Mouse (Mus musculus): ENCODE data around the gene Psmb4. TPM values are rescaled to one million over a fixed set of nuclear protein-coding genes. Genes with fewer than 3 reads are reported as not detected.

The Psmb4 gene
- 60.7 TPM for polyA plus RNA-seq (2014; fragmentation: Illumina TruSeq; extraction: RNeasy Lipid Tissue Mini Kit (QIAGEN cat#74804); ENCODE audit: low read depth, low replicate concordance)

GRCm38 (mm10) chr3:94886316-94887224, at the start of gene Psmb4:
Gene Psmb4 (minus strand): TSS chr3:94886961.

DNA sequence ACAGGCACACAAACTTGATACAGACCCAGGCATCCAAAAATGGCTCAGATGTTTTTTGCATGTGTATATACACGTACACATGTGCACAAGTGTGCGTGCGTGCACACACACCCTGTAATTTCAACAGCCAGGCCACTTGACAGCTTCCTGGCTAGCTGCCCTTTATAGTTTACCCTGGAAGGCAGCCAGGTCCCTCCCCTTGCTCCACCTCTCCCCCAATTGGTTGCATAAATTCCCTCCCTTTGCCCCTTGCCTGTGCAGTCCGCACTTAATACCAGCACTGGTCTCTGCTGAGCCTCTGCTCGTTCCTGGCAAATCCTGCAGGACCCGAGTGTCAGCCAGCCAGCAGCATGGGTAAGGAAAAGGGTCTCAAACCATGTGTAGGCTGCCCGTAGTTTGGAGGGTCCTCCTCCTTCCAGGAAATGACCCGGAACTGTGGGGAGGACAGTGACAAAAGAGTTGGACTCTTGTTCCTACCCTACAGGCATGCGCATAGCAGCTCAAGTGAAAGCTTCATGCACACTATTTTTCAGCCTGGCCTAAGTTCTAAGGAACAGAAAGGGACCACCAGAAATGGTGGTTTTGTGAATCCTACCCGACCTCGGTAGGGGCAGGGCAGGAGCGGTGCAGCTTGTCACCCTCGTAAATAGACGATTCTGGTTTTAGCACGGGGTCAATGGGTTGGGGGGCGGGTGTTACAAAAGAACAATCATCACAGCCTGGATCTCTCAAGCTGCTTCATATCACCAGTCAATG, 46.2 kb upstream of the Psmb4 start, which contains the start of gene Selenbp1:
Gene Selenbp1 (plus strand): TSS at position 248 of the 756 bp plus-strand sequence.

DNA sequence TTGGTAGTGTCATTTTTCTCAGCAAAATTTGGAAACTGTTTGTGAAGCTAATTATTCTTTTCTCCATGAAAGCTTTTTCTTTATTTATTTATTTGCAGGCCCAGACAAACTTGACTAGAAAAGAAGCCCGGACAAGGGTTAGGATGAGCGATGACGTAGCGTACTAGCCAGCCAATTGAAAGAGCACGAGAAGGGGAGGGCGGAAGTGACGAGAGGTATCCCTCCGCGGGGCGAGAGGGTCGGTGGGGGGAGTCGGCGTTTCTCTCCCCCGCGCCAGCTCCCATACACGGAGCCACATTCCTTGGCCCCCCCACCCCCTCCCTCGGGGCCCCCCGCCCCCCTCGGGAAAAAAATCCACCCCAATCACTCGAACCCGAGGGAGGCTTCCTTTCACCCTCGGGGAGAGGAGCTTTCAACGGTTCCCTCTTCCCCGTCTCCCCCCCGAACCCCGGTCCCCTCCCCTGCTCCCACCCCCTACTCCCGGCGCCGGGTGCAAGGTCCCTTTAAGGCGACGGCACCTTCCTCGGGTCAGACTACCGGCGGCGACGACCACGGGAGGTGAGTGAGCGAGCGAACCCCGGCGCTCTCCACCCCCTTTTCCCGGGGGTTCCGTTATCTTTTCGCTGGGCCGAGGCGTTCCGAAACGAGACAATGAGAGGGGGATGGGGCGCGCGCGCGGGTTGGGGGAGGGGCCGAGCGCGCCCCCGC, 49.4 kb downstream of the Psmb4 start, which contains the start of gene Pogz:
Gene Pogz (plus strand): TSS at position 385 of the 708 bp plus-strand sequence.

Other genes starting within 250 kb of the Psmb4 start
- not detected for gene Gm10972, start 243.8 kb downstream of the Psmb4 start, polyA plus RNA-seq (2014; fragmentation: Illumina TruSeq; extraction: RNeasy Lipid Tissue Mini Kit (QIAGEN cat#74804); ENCODE audit: low read depth, low replicate concordance)
- 5.6 TPM for gene Tuft1, start 228.1 kb downstream of the Psmb4 start, polyA plus RNA-seq (2014; fragmentation: Illumina TruSeq; extraction: RNeasy Lipid Tissue Mini Kit (QIAGEN cat#74804); ENCODE audit: low read depth, low replicate concordance)
- 0.61 TPM for gene Selenbp2, start 193.4 kb downstream of the Psmb4 start, polyA plus RNA-seq (2014; fragmentation: Illumina TruSeq; extraction: RNeasy Lipid Tissue Mini Kit (QIAGEN cat#74804); ENCODE audit: low read depth, low replicate concordance)
- gene Cgn, start 100.5 kb downstream of the Psmb4 start, polyA plus RNA-seq (2014; fragmentation: Illumina TruSeq; extraction: RNeasy Lipid Tissue Mini Kit (QIAGEN cat#74804); ENCODE audit: low read depth, low replicate concordance): 5.5 TPM
- gene Pogz, start 49.4 kb downstream of the Psmb4 start, polyA plus RNA-seq (2014; fragmentation: Illumina TruSeq; extraction: RNeasy Lipid Tissue Mini Kit (QIAGEN cat#74804); ENCODE audit: low read depth, low replicate concordance): 12.7 TPM
- gene Selenbp1, start 46.1 kb upstream of the Psmb4 start, polyA plus RNA-seq (2014; fragmentation: Illumina TruSeq; extraction: RNeasy Lipid Tissue Mini Kit (QIAGEN cat#74804); ENCODE audit: low read depth, low replicate concordance): 26.1 TPM
- gene Rfx5, start 67.1 kb upstream of the Psmb4 start, polyA plus RNA-seq (2014; fragmentation: Illumina TruSeq; extraction: RNeasy Lipid Tissue Mini Kit (QIAGEN cat#74804); ENCODE audit: low read depth, low replicate concordance): 11.1 TPM
- 15.3 TPM for gene Pi4kb, start 87.8 kb upstream of the Psmb4 start, polyA plus RNA-seq (2014; fragmentation: Illumina TruSeq; extraction: RNeasy Lipid Tissue Mini Kit (QIAGEN cat#74804); ENCODE audit: low read depth, low replicate concordance)
- gene Zfp687, start 128.5 kb upstream of the Psmb4 start, polyA plus RNA-seq (2014; fragmentation: Illumina TruSeq; extraction: RNeasy Lipid Tissue Mini Kit (QIAGEN cat#74804); ENCODE audit: low read depth, low replicate concordance): 4.6 TPM
- gene Psmd4, start 155.7 kb upstream of the Psmb4 start, polyA plus RNA-seq (2014; fragmentation: Illumina TruSeq; extraction: RNeasy Lipid Tissue Mini Kit (QIAGEN cat#74804); ENCODE audit: low read depth, low replicate concordance): 10.2 TPM
- gene Pip5k1a, start 220.0 kb upstream of the Psmb4 start, polyA plus RNA-seq (2014; fragmentation: Illumina TruSeq; extraction: RNeasy Lipid Tissue Mini Kit (QIAGEN cat#74804); ENCODE audit: low read depth, low replicate concordance): 10.8 TPM
- 6.6 TPM for gene Vps72, start 224.1 kb upstream of the Psmb4 start, polyA plus RNA-seq (2014; fragmentation: Illumina TruSeq; extraction: RNeasy Lipid Tissue Mini Kit (QIAGEN cat#74804); ENCODE audit: low read depth, low replicate concordance)
- gene Tmod4, start 237.5 kb upstream of the Psmb4 start, polyA plus RNA-seq (2014; fragmentation: Illumina TruSeq; extraction: RNeasy Lipid Tissue Mini Kit (QIAGEN cat#74804); ENCODE audit: low read depth, low replicate concordance): not detected
- 15.0 TPM for gene Scnm1, start 247.1 kb upstream of the Psmb4 start, polyA plus RNA-seq (2014; fragmentation: Illumina TruSeq; extraction: RNeasy Lipid Tissue Mini Kit (QIAGEN cat#74804); ENCODE audit: low read depth, low replicate concordance)
- gene Lysmd1, start 247.1 kb upstream of the Psmb4 start, polyA plus RNA-seq (2014; fragmentation: Illumina TruSeq; extraction: RNeasy Lipid Tissue Mini Kit (QIAGEN cat#74804); ENCODE audit: low read depth, low replicate concordance): 2.8 TPM

All from kidney, adult 10 weeks (tissue).